Mouse (Mus musculus) hindbrain, embryonic 16.5 days (tissue): Measurements from ENCODE around the gene Zfand2a. TPM values are rescaled to one million over a fixed set of nuclear protein-coding genes. Genes with fewer than 3 reads are reported as not detected.
A peak's percentile ranks its signal among the peaks of the same experiment; 100 is the strongest.

Experiments used
- ATAC-seq: fragments of 200-750 bp; cut with Nextera tagmentation; 2 replicates; pipeline ENCODE4 v1.8.0; 2017; ENCODE audit warnings: moderate TSS enrichment, moderate library complexity
- H3K27ac ChIP-seq: fragments of 300-500 bp; sonication (generic); 2 replicates; pipeline ENCODE4 v1.5.1; 2014; ENCODE audit warnings: low read depth, mild to moderate bottlenecking, control low read depth, low read length, moderate library complexity
- H3K27me3 ChIP-seq: fragments of 300-500 bp; sonication (generic); replicated peaks from 2 replicates; pipeline ENCODE4 v1.6.1; 2014; ENCODE audit warnings: low read length; ENCODE audit not compliant: control insufficient read depth, insufficient read depth
- H3K36me3 ChIP-seq: fragments of 300-500 bp; sonication (generic); 2 replicates; pipeline ENCODE4 v1.6.1; 2014; ENCODE audit warnings: mild to moderate bottlenecking, low read length, moderate library complexity, mixed read lengths; ENCODE audit not compliant: control insufficient read depth, insufficient read depth
- H3K4me1 ChIP-seq: fragments of 300-500 bp; sonication (generic); 2 replicates; pipeline ENCODE4 v1.6.1; 2014; ENCODE audit warnings: low read depth, low read length; ENCODE audit not compliant: control insufficient read depth, insufficient read depth
- H3K4me2 ChIP-seq: fragments of 300-500 bp; sonication (generic); 2 replicates; pipeline ENCODE4 v1.6.1; 2014; ENCODE audit warnings: mild to moderate bottlenecking, low read length, control low read depth, moderate library complexity
- H3K4me3 ChIP-seq: fragments of 300-500 bp; sonication (generic); 2 replicates; pipeline ENCODE4 v1.5.1; 2014; ENCODE audit warnings: mild to moderate bottlenecking, low read length, control low read depth, moderate library complexity
- H3K9ac ChIP-seq: fragments of 300-500 bp; sonication (generic); 2 replicates; pipeline ENCODE4 v1.6.1; 2014; ENCODE audit warnings: low read depth, mild to moderate bottlenecking, control low read depth, low read length, moderate library complexity
- H3K9me3 ChIP-seq: fragments of 300-500 bp; sonication (generic); 2 replicates; pipeline ENCODE4 v1.6.1; 2014; ENCODE audit warnings: mild to moderate bottlenecking, low read length, moderate library complexity; ENCODE audit not compliant: control insufficient read depth
- WGBS: fragments of 180-500 bp; shearing (Covaris S2); extraction: QIAGEN DNeasy Blood & Tissue Kit; methylation state at CpG from one replicate; pipeline ENCODE4 v1.1.7; 2014; 5-methylcytosine and 5-hydroxymethylcytosine counted together
- polyA plus RNA-seq: library from polyadenylated mRNA; unstranded; fragments of >200 nt; fragmentation: Nextera tagmentation; extraction: Ambion mirVana; gene quantifications from 2 replicates; pipeline ENCODE4 v1.2.1, GENCODE M21; 2015

The Zfand2a gene
- polyA plus RNA-seq, 1 experiment from 2014 or later, result 24.5 TPM

- no peak overlapping the region; the same call in 1 of the 2 replicates for H3K27ac ChIP-seq
These were observed 42.7 kb downstream of the Zfand2a start for GRCm38 (mm10) chr5:139441726-139442018.

GRCm38 (mm10) chr5:139440926-139441725, 43.2 kb downstream of the Zfand2a start:
- H3K27ac ChIP-seq, result peak overlapping the region; percentile 17; the same call in 1 of the 2 replicates
- H3K27me3 ChIP-seq, result no peaks in the 10 kb centered on the region
- WGBS, result 96% methylated on average over 11 of the region's 11 CpGs
- H3K4me1 ChIP-seq, result peaks cover 17% of the 10 kb centered on the region
- H3K4me2 ChIP-seq, result no peak overlapping the region
- no peak overlapping the region for H3K9ac ChIP-seq
- no peaks in the 10 kb centered on the region for H3K36me3 ChIP-seq
- no peak for ATAC-seq
- no peak overlapping the region for H3K4me3 ChIP-seq
- H3K9me3 ChIP-seq, result no peaks in the 10 kb centered on the region

More at GRCm38 (mm10) chr5:139441726-139442018, 42.7 kb downstream of the Zfand2a start:
- no peaks in the 10 kb centered on the region for H3K36me3 ChIP-seq
- no peaks in the 10 kb centered on the region for H3K27me3 ChIP-seq
- no peak for ATAC-seq
- H3K9me3 ChIP-seq, result no peaks in the 10 kb centered on the region
- WGBS, result 85% methylated on average over 2 of the region's 2 CpGs
- H3K4me2 ChIP-seq, result no peak overlapping the region
- H3K4me3 ChIP-seq, result no peak overlapping the region
- peaks cover 17% of the 10 kb centered on the region for H3K4me1 ChIP-seq
- no peak overlapping the region for H3K9ac ChIP-seq

GRCm38 (mm10) chr5:139440451-139440850, 43.9 kb downstream of the Zfand2a start:
- H3K4me3 ChIP-seq, result no peak overlapping the region
- 61% methylated on average over 5 of the region's 5 CpGs for WGBS
- no peak for ATAC-seq
- H3K27me3 ChIP-seq, result no peaks in the 10 kb centered on the region
- no peaks in the 10 kb centered on the region for H3K36me3 ChIP-seq
- no peak overlapping the region for H3K9ac ChIP-seq
- H3K4me1 ChIP-seq, result peaks cover 23% of the 10 kb centered on the region
- H3K4me2 ChIP-seq, result no peak overlapping the region
- H3K9me3 ChIP-seq, result no peaks in the 10 kb centered on the region
- peak overlapping the region; percentile 17; the same call in 1 of the 2 replicates for H3K27ac ChIP-seq

- Histone ChIP-seq H3K4me2 (no peak overlapping the region), H3K27ac (no peak overlapping the region), H3K9me3 (no peaks in the 10 kb centered on the region), H3K9ac (no peak overlapping the region), H3K27me3 (no peaks in the 10 kb centered on the region), H3K36me3 (no peaks in the 10 kb centered on the region), H3K4me1 (peaks cover 34% of the 10 kb centered on the region), H3K4me3 (no peak overlapping the region)
- no peak for ATAC-seq
- 48% methylated on average over 12 of the region's 12 CpGs for WGBS
These were observed 45.9 kb downstream of the Zfand2a start for GRCm38 (mm10) chr5:139438440-139438839.

GRCm38 (mm10) chr5:139437769-139438168, 46.6 kb downstream of the Zfand2a start:
- whole genome bisulfite sequencing, result 94% methylated on average over 4 of the region's 4 CpGs
- H3K4me3 ChIP-seq, result no peak overlapping the region
- H3K9ac ChIP-seq, result no peak overlapping the region
- no peak overlapping the region for H3K27ac ChIP-seq
- H3K4me1 ChIP-seq, result peaks cover 35% of the 10 kb centered on the region
- H3K27me3 ChIP-seq, result no peaks in the 10 kb centered on the region
- no peak overlapping the region for H3K4me2 ChIP-seq
- no peaks in the 10 kb centered on the region for H3K36me3 ChIP-seq
- H3K9me3 ChIP-seq, result no peaks in the 10 kb centered on the region
- ATAC-seq, result no peak

GRCm38 (mm10) chr5:139434940-139435339, 49.4 kb downstream of the Zfand2a start:
- Histone ChIP-seq H3K9me3 (no peaks in the 10 kb centered on the region), H3K4me2 (peak overlapping the region; percentile 13; the same call in 1 of the 2 replicates), H3K27ac (peak overlapping the region; percentile 46; the same call in 1 of the 2 replicates), H3K27me3 (no peaks in the 10 kb centered on the region), H3K36me3 (no peaks in the 10 kb centered on the region), H3K4me1 (peaks cover 36% of the 10 kb centered on the region), H3K4me3 (no peak overlapping the region), H3K9ac (no peak overlapping the region)
- 12% methylated on average over 8 of the region's 8 CpGs for WGBS
- ATAC-seq, result peak; percentile 77

GRCm38 (mm10) chr5:139433842-139434568, 50.3 kb downstream of the Zfand2a start:
- Histone ChIP-seq H3K27me3 (no peaks in the 10 kb centered on the region), H3K4me1 (peaks cover 42% of the 10 kb centered on the region), H3K9me3 (no peaks in the 10 kb centered on the region), H3K4me3 (no peak overlapping the region), H3K36me3 (no peaks in the 10 kb centered on the region), H3K4me2 (no peak overlapping the region), H3K27ac (no peak overlapping the region), H3K9ac (no peak overlapping the region)
- 80% methylated on average over 9 of the region's 9 CpGs for WGBS
- ATAC-seq, result no peak

GRCm38 (mm10) chr5:139432747-139433508, 51.4 kb downstream of the Zfand2a start:
- Histone ChIP-seq H3K27me3 (no peaks in the 10 kb centered on the region), H3K4me1 (peaks cover 41% of the 10 kb centered on the region), H3K36me3 (no peaks in the 10 kb centered on the region), H3K27ac (no peak overlapping the region), H3K9me3 (no peaks in the 10 kb centered on the region), H3K4me2 (no peak overlapping the region), H3K9ac (no peak overlapping the region), H3K4me3 (no peak overlapping the region)
- no peak for ATAC-seq
- 57% methylated on average over 7 of the region's 7 CpGs for WGBS

- Histone ChIP-seq H3K4me3 (no peak overlapping the region), H3K4me1 (peaks cover 42% of the 10 kb centered on the region), H3K9me3 (no peaks in the 10 kb centered on the region), H3K27ac (peak overlapping the region; percentile 49), H3K27me3 (no peaks in the 10 kb centered on the region), H3K4me2 (no peak overlapping the region), H3K9ac (no peak overlapping the region), H3K36me3 (no peaks in the 10 kb centered on the region)
- no peak for ATAC-seq
- 53% methylated on average over 5 of the region's 6 CpGs for WGBS
These were observed 52.0 kb downstream of the Zfand2a start for GRCm38 (mm10) chr5:139432333-139432732.
